In genomic region chr17:75815997-75816626, GRCm38 (mm10) we compare ENCODE assay signal across 14 mouse cellular contexts.
DNase-seq lines count a peak whose midpoint lies in the region; ATAC-seq and TF ChIP-seq lines count a peak whose summit lies in the region.
"Had no signal": no experiment of that assay in that cellular context is flagged by ENCODE, and none has a peak within 500 bp of the region (broad histone marks: within the 10 kb centered on the region; RNA-seq: fewer than 3 reads in every experiment).

No protein-coding gene starts in this region.

- no peaks in the 10 kb centered on the region for H3K9me3 ChIP-seq in hindbrain, embryonic 11.5 days (ENCODE audit: control insufficient read depth, low read length)
- H3K9me3 ChIP-seq in hindbrain, embryonic 10.5 days: no peaks in the 10 kb centered on the region
- no peaks in the 10 kb centered on the region for H3K9me3 ChIP-seq in hindbrain, embryonic 12.5 days (replicated peaks)
- no peaks in the 10 kb centered on the region for H3K9me3 ChIP-seq in midbrain, postnatal 0 days (ENCODE audit: low read length)

- no peak for TF ChIP-seq CTCF in brain, embryonic 14.5 days (IDR thresholded peaks at IDR 0.05; ENCODE audit: borderline replicate concordance, extremely low read depth, insufficient read depth, insufficient read length)
- TF ChIP-seq CTCF in midbrain, postnatal 0 days (IDR thresholded peaks at IDR 0.05): no peak

- intact Hi-C loops in gastrocnemius, postnatal 36 days (cut with DNase I): no loop called here

- no peak for TF ChIP-seq POLR2A in brain, embryonic 14.5 days (IDR thresholded peaks at IDR 0.05; ENCODE audit: borderline replicate concordance, extremely low read depth, insufficient read depth, insufficient read length, poor library complexity, severe bottlenecking)

- H3K4me1 ChIP-seq in hindbrain, embryonic 11.5 days (replicated peaks; ENCODE audit: control insufficient read depth, insufficient read depth, low read length): no peaks in the 10 kb centered on the region
- peaks cover 7% of the 10 kb centered on the region; the same call in 1 of the 2 replicates for H3K4me1 ChIP-seq in hindbrain, embryonic 10.5 days (replicated peaks)
- H3K4me1 ChIP-seq in hindbrain, embryonic 12.5 days: peaks cover 4% of the 10 kb centered on the region; the same call in 1 of the 2 replicates
- no peaks in the 10 kb centered on the region for H3K4me1 ChIP-seq in midbrain, postnatal 0 days (ENCODE audit: insufficient read depth, low read length)

- peak; percentile 90 for ATAC-seq in hindbrain, embryonic 11.5 days (ENCODE audit: low FRiP score)
- ATAC-seq in hindbrain, embryonic 12.5 days (ENCODE audit: low FRiP score): peak; percentile 84
- ATAC-seq in midbrain, postnatal 0 days (ENCODE audit: low FRiP score): no peak
- ATAC-seq: intestine, embryonic 16.5 days had no signal

- H3K4me3 ChIP-seq in hindbrain, embryonic 11.5 days (ENCODE audit: low read depth, low read length): no peak overlapping the region
- H3K4me3 ChIP-seq in hindbrain, embryonic 10.5 days: no peak overlapping the region
- no peak overlapping the region for H3K4me3 ChIP-seq in hindbrain, embryonic 12.5 days
- no peak overlapping the region for H3K4me3 ChIP-seq in midbrain, postnatal 0 days (ENCODE audit: low read depth, low read length)
- H3K4me3 ChIP-seq: left cerebral cortex, adult 2 months had no signal

- peak; percentile 38 for DNase-seq in hindbrain, embryonic 11.5 days (ENCODE audit: low spot score)
- no peak for DNase-seq in hindbrain, embryonic 10.5 days (ENCODE audit: low spot score)
- DNase-seq in brain, embryonic 14.5 days (ENCODE audit: low read depth): peak; percentile 81
- peak; percentile 74 for DNase-seq in midbrain, postnatal 0 days (ENCODE audit: low spot score)
- DNase-seq in gastrocnemius, postnatal 36 days: no peak
- DNase-seq in kidney, adult 18-20 months: no peak
- DNase-seq in T-cell, adult 2 months (ENCODE audit: low spot score): no peak
- DNase-seq: cerebellum, postnatal 36 days; gastrocnemius, postnatal 14 days; liver; thymus, adult 2 months had no signal

- H3K4me2 ChIP-seq in hindbrain, embryonic 11.5 days (replicated peaks; ENCODE audit: low read depth, low read length): no peak overlapping the region
- H3K4me2 ChIP-seq in hindbrain, embryonic 12.5 days (replicated peaks): no peak overlapping the region
- no peak overlapping the region for H3K4me2 ChIP-seq in midbrain, postnatal 0 days (ENCODE audit: low read depth, low read length, poor library complexity, severe bottlenecking)

- H3K9ac ChIP-seq in hindbrain, embryonic 11.5 days (ENCODE audit: low read depth, low read length): no peak overlapping the region
- H3K9ac ChIP-seq in hindbrain, embryonic 12.5 days: no peak overlapping the region
- H3K9ac ChIP-seq in midbrain, postnatal 0 days (replicated peaks; ENCODE audit: low read length, poor library complexity, severe bottlenecking): no peak overlapping the region

- WGBS in hindbrain, embryonic 11.5 days: 44% methylated on average over 12 of the region's 12 CpGs
- WGBS in hindbrain, embryonic 10.5 days: 52% methylated on average over 12 of the region's 12 CpGs
- 39% methylated on average over 12 of the region's 12 CpGs for WGBS in hindbrain, embryonic 12.5 days
- WGBS in midbrain, postnatal 0 days: 41% methylated on average over 12 of the region's 12 CpGs

- no peak overlapping the region for H3K27ac ChIP-seq in hindbrain, embryonic 11.5 days (ENCODE audit: low read depth, low read length)
- H3K27ac ChIP-seq in hindbrain, embryonic 10.5 days: no peak overlapping the region
- H3K27ac ChIP-seq in hindbrain, embryonic 12.5 days: no peak overlapping the region
- no peak overlapping the region for H3K27ac ChIP-seq in midbrain, postnatal 0 days (ENCODE audit: low read depth, low read length)
- H3K27ac ChIP-seq: left cerebral cortex, adult 2 months had no signal

- no peaks in the 10 kb centered on the region; the same call in 1 of the 2 replicates for H3K27me3 ChIP-seq in hindbrain, embryonic 11.5 days (ENCODE audit: control insufficient read depth, insufficient read depth, low read length)
- H3K27me3 ChIP-seq in hindbrain, embryonic 10.5 days (ENCODE audit: insufficient read depth, poor library complexity, severe bottlenecking): peaks cover 22% of the 10 kb centered on the region
- no peaks in the 10 kb centered on the region; the same call in 1 of the 2 replicates for H3K27me3 ChIP-seq in hindbrain, embryonic 12.5 days
- no peaks in the 10 kb centered on the region for H3K27me3 ChIP-seq in midbrain, postnatal 0 days (ENCODE audit: insufficient read depth, low read length)

- H3K36me3 ChIP-seq in hindbrain, embryonic 11.5 days (ENCODE audit: control insufficient read depth, insufficient read depth, low read length): no peaks in the 10 kb centered on the region
- no peaks in the 10 kb centered on the region for H3K36me3 ChIP-seq in hindbrain, embryonic 10.5 days
- no peaks in the 10 kb centered on the region for H3K36me3 ChIP-seq in hindbrain, embryonic 12.5 days
- H3K36me3 ChIP-seq in midbrain, postnatal 0 days (ENCODE audit: insufficient read depth, low read length): no peaks in the 10 kb centered on the region

Comparison
In these comparisons a context has a peak if more than half of its experiments do, and no peak if none do; other contexts are left out.
1. DNase-seq: peak in hindbrain, embryonic 11.5 days (single experiment), brain, embryonic 14.5 days (single experiment) and midbrain, postnatal 0 days (single experiment); none in hindbrain, embryonic 10.5 days (single experiment), gastrocnemius, postnatal 36 days (0 of 2), kidney, adult 18-20 months (single experiment) and T-cell, adult 2 months (single experiment).